Mouse (Mus musculus) midbrain, embryonic 13.5 days (tissue): Measurements from ENCODE around the gene Ccdc136. TPM values are rescaled to one million over a fixed set of nuclear protein-coding genes. Genes with fewer than 3 reads are reported as not detected.
A peak's percentile ranks its signal among the peaks of the same experiment; 100 is the strongest.

Experiments
- ATAC-seq: fragments of 200-750 bp; cut with Nextera tagmentation; 2 replicates; pipeline ENCODE4 v1.8.0; 2017; ENCODE audit warnings: mild to moderate bottlenecking, moderate TSS enrichment, moderate library complexity
- H3K27ac ChIP-seq: fragments of 300-500 bp; sonication (generic); 2 replicates; pipeline ENCODE4 v1.5.1; 2015; ENCODE audit warnings: inconsistent platforms, mild to moderate bottlenecking, moderate library complexity
- H3K27me3 ChIP-seq: fragments of 300-500 bp; sonication (generic); 2 replicates; pipeline ENCODE4 v1.6.1; 2015; ENCODE audit warnings: mild to moderate bottlenecking, inconsistent platforms
- H3K36me3 ChIP-seq: fragments of 300-500 bp; sonication (generic); 2 replicates; pipeline ENCODE4 v1.6.1; 2015; ENCODE audit warnings: mild to moderate bottlenecking, inconsistent platforms
- H3K4me1 ChIP-seq: fragments of 300-500 bp; sonication (generic); replicated peaks from 2 replicates; pipeline ENCODE4 v1.6.1; 2015; ENCODE audit warnings: inconsistent platforms
- H3K4me2 ChIP-seq: fragments of 300-500 bp; sonication (generic); replicated peaks from 2 replicates; pipeline ENCODE4 v1.6.1; 2015; ENCODE audit warnings: moderate library complexity, mild to moderate bottlenecking, inconsistent platforms
- H3K4me3 ChIP-seq: fragments of 300-500 bp; sonication (generic); replicated peaks from 2 replicates; pipeline ENCODE4 v1.5.1; 2015; ENCODE audit warnings: mild to moderate bottlenecking, inconsistent platforms
- H3K9ac ChIP-seq: fragments of 300-500 bp; sonication (generic); replicated peaks from 2 replicates; pipeline ENCODE4 v1.6.1; 2015; ENCODE audit warnings: mild to moderate bottlenecking, inconsistent platforms
- H3K9me3 ChIP-seq: fragments of 300-500 bp; sonication (generic); 2 replicates; pipeline ENCODE4 v1.6.1; 2016; ENCODE audit warnings: mild to moderate bottlenecking, inconsistent platforms
- WGBS: fragments of 180-500 bp; shearing (Covaris S2); methylation state at CpG from one replicate; pipeline ENCODE4 v1.1.7; 2015; 5-methylcytosine and 5-hydroxymethylcytosine counted together
- polyA plus RNA-seq: library from polyadenylated mRNA; unstranded; fragments of >200 nt; fragmentation: Nextera tagmentation; extraction: Ambion mirVana; gene quantifications from 2 replicates; pipeline ENCODE4 v1.2.1, GENCODE M21; 2015

The Ccdc136 gene
- polyA plus RNA-seq, 1 experiment from 2014 or later = 30.4 TPM

- no peak overlapping the region for H3K4me2 ChIP-seq
- ATAC-seq = no peak
- H3K9ac ChIP-seq = no peak overlapping the region
- H3K36me3 ChIP-seq = no peaks in the 10 kb centered on the region
- H3K4me1 ChIP-seq = peaks cover 48% of the 10 kb centered on the region
- H3K27ac ChIP-seq = no peak overlapping the region
- peaks cover 53% of the 10 kb centered on the region for H3K27me3 ChIP-seq
- 29% methylated on average over 3 of the region's 3 CpGs for WGBS
- no peaks in the 10 kb centered on the region for H3K9me3 ChIP-seq
- no peak overlapping the region for H3K4me3 ChIP-seq
Measured at GRCm38 (mm10) chr6:29432156-29432555, 36.0 kb downstream of the Ccdc136 start.

- peak overlapping the region; percentile 57 for H3K9ac ChIP-seq
- peaks cover 48% of the 10 kb centered on the region for H3K4me1 ChIP-seq
Measured at GRCm38 (mm10) chr6:29432676-29433037, 36.5 kb downstream of the Ccdc136 start.

GRCm38 (mm10) chr6:29433038-29433803, 37.1 kb downstream of the Ccdc136 start, which contains the start of gene Flnc:
Gene Flnc (plus strand): TSS chr6:29433256.
- Histone ChIP-seq H3K4me3 (peak within 1 kb of the TSS; percentile 42), H3K27me3 (peaks cover 53% of the 10 kb centered on the region), H3K9ac (peak within 1 kb of the TSS; percentile 57), H3K27ac (no peak within 1 kb of the TSS), H3K4me1 (peaks cover 48% of the 10 kb centered on the region), H3K36me3 (no peaks in the 10 kb centered on the region), H3K9me3 (no peaks in the 10 kb centered on the region), H3K4me2 (peak within 1 kb of the TSS; percentile 76)
- under 1% methylated on average over 56 of the region's 77 CpGs for WGBS
- ATAC-seq = no peak

More at GRCm38 (mm10) chr6:29432676-29433037, 36.5 kb downstream of the Ccdc136 start:
- Histone ChIP-seq H3K4me3 (peak overlapping the region; percentile 42), H3K4me2 (peak overlapping the region; percentile 76), H3K27me3 (peaks cover 53% of the 10 kb centered on the region), H3K9me3 (no peaks in the 10 kb centered on the region), H3K36me3 (no peaks in the 10 kb centered on the region), H3K27ac (no peak overlapping the region)
- ATAC-seq = no peak

- H3K4me1 ChIP-seq = peaks cover 48% of the 10 kb centered on the region
- H3K9ac ChIP-seq = peak overlapping the region; percentile 57; the same call in 1 of the 2 replicates
- ATAC-seq = no peak
- 5% methylated on average over 27 of the region's 27 CpGs for WGBS
- H3K4me2 ChIP-seq = peak overlapping the region; percentile 76
- peak overlapping the region; percentile 42 for H3K4me3 ChIP-seq
- H3K36me3 ChIP-seq = no peaks in the 10 kb centered on the region
- H3K27ac ChIP-seq = no peak overlapping the region
- H3K9me3 ChIP-seq = no peaks in the 10 kb centered on the region
- H3K27me3 ChIP-seq = peaks cover 53% of the 10 kb centered on the region
Measured at GRCm38 (mm10) chr6:29433804-29434795, 38.0 kb downstream of the Ccdc136 start.

- 4% methylated on average over 12 of the region's 13 CpGs for WGBS
- Histone ChIP-seq H3K9ac (peak overlapping the region; percentile 42; the same call in 1 of the 2 replicates), H3K27ac (peak overlapping the region; percentile 76), H3K9me3 (no peaks in the 10 kb centered on the region), H3K4me2 (peak overlapping the region; percentile 76), H3K4me3 (0 out of 2 replicates have a peak overlapping the region, but pooled peaks have one; percentile 4), H3K27me3 (peaks cover 53% of the 10 kb centered on the region), H3K36me3 (no peaks in the 10 kb centered on the region), H3K4me1 (peaks cover 48% of the 10 kb centered on the region)
- peak; percentile 59 for ATAC-seq
Measured at GRCm38 (mm10) chr6:29434911-29435691, 39.0 kb downstream of the Ccdc136 start.

GRCm38 (mm10) chr6:29435940-29436451, 39.9 kb downstream of the Ccdc136 start:
- WGBS = 10% methylated on average over 6 of the region's 6 CpGs
- no peaks in the 10 kb centered on the region for H3K9me3 ChIP-seq
- H3K9ac ChIP-seq = 0 out of 2 replicates have a peak overlapping the region, but pooled peaks have one; percentile 23
- peaks cover 45% of the 10 kb centered on the region for H3K27me3 ChIP-seq
- no peaks in the 10 kb centered on the region for H3K36me3 ChIP-seq
- no peak overlapping the region for H3K4me3 ChIP-seq
- peak overlapping the region; percentile 76 for H3K4me2 ChIP-seq
- H3K4me1 ChIP-seq = peaks cover 48% of the 10 kb centered on the region
- H3K27ac ChIP-seq = peak overlapping the region; percentile 76
- peak; percentile 47 for ATAC-seq

GRCm38 (mm10) chr6:29436461-29436934, 40.4 kb downstream of the Ccdc136 start:
- ATAC-seq = peak; percentile 56
- Histone ChIP-seq H3K9ac (peak overlapping the region; percentile 56), H3K4me3 (no peak overlapping the region), H3K4me1 (peaks cover 47% of the 10 kb centered on the region), H3K4me2 (peak overlapping the region; percentile 76), H3K27ac (peak overlapping the region; percentile 76), H3K9me3 (no peaks in the 10 kb centered on the region), H3K27me3 (peaks cover 41% of the 10 kb centered on the region), H3K36me3 (no peaks in the 10 kb centered on the region)
- WGBS = 2% methylated on average over 11 of the region's 11 CpGs

GRCm38 (mm10) chr6:29439251-29439650, 43.1 kb downstream of the Ccdc136 start:
- Histone ChIP-seq H3K27ac (no peak overlapping the region), H3K36me3 (no peaks in the 10 kb centered on the region), H3K4me3 (no peak overlapping the region), H3K4me1 (peaks cover 25% of the 10 kb centered on the region), H3K9me3 (no peaks in the 10 kb centered on the region), H3K4me2 (no peak overlapping the region), H3K9ac (no peak overlapping the region), H3K27me3 (peaks cover 15% of the 10 kb centered on the region)
- ATAC-seq = no peak
- WGBS = 67% methylated on average over 4 of the region's 4 CpGs

- H3K27ac ChIP-seq = no peak overlapping the region
- no peak overlapping the region for H3K9ac ChIP-seq
- H3K27me3 ChIP-seq = peaks cover 10% of the 10 kb centered on the region
- ATAC-seq = no peak
- peaks cover 20% of the 10 kb centered on the region for H3K4me1 ChIP-seq
- H3K4me3 ChIP-seq = no peak overlapping the region
- H3K9me3 ChIP-seq = no peaks in the 10 kb centered on the region
- 94% methylated on average over 6 of the region's 6 CpGs for WGBS
- H3K4me2 ChIP-seq = no peak overlapping the region
- no peaks in the 10 kb centered on the region for H3K36me3 ChIP-seq
Measured at GRCm38 (mm10) chr6:29439789-29440188, 43.7 kb downstream of the Ccdc136 start.

GRCm38 (mm10) chr6:29444773-29445172, 48.7 kb downstream of the Ccdc136 start:
- Histone ChIP-seq H3K27me3 (no peaks in the 10 kb centered on the region), H3K36me3 (peaks cover 7% of the 10 kb centered on the region; the same call in 1 of the 2 replicates), H3K4me2 (no peak overlapping the region), H3K4me3 (no peak overlapping the region), H3K27ac (no peak overlapping the region), H3K4me1 (no peaks in the 10 kb centered on the region), H3K9ac (no peak overlapping the region), H3K9me3 (no peaks in the 10 kb centered on the region)
- 69% methylated on average over 11 of the region's 11 CpGs for WGBS
- no peak for ATAC-seq

GRCm38 (mm10) chr6:29445354-29445753, 49.2 kb downstream of the Ccdc136 start:
- no peaks in the 10 kb centered on the region for H3K4me1 ChIP-seq
- WGBS = 94% methylated on average over 7 of the region's 7 CpGs
- no peaks in the 10 kb centered on the region for H3K9me3 ChIP-seq
- no peak overlapping the region for H3K4me2 ChIP-seq
- no peak overlapping the region for H3K27ac ChIP-seq
- peaks cover 7% of the 10 kb centered on the region; the same call in 1 of the 2 replicates for H3K36me3 ChIP-seq
- no peak overlapping the region for H3K4me3 ChIP-seq
- H3K27me3 ChIP-seq = no peaks in the 10 kb centered on the region
- H3K9ac ChIP-seq = no peak overlapping the region
- ATAC-seq = no peak
